Mouse (Mus musculus) myocyte (in vitro differentiated cells): ENCODE measurements around the gene Hist1h4d.

Experiments used
- MYOD1 ChIP-seq, 3 experiments: IDR thresholded peaks; one replicate each; pipeline ENCODE4 v1.6.1; 2011; ENCODE audit warnings: control low read depth in 2 of 3, low read depth in 2 of 3, mild to moderate bottlenecking in 2 of 3, moderate library complexity in 1 of 3; ENCODE audit not compliant: insufficient read length in 2 of 3, control insufficient read depth in 1 of 3
- POLR2A ChIP-seq: IDR thresholded peaks from one replicate; pipeline ENCODE4 v1.6.1; 2011; ENCODE audit warnings: low read depth, mild to moderate bottlenecking, control low read depth, moderate library complexity; ENCODE audit not compliant: insufficient read length
- POLR2AphosphoS2 ChIP-seq: IDR thresholded peaks from one replicate; pipeline ENCODE4 v1.6.1; 2011; ENCODE audit warnings: low read depth, control low read depth; ENCODE audit not compliant: insufficient read length
- SRF ChIP-seq: IDR thresholded peaks from one replicate; pipeline ENCODE4 v1.6.1; 2011; ENCODE audit warnings: low read depth; ENCODE audit not compliant: control insufficient read depth, insufficient read length
- TCF12 ChIP-seq: IDR thresholded peaks from one replicate; pipeline ENCODE4 v1.6.1; 2011; ENCODE audit warnings: mild to moderate bottlenecking, control low read depth; ENCODE audit not compliant: poor library complexity, insufficient read depth, severe bottlenecking

DNA sequence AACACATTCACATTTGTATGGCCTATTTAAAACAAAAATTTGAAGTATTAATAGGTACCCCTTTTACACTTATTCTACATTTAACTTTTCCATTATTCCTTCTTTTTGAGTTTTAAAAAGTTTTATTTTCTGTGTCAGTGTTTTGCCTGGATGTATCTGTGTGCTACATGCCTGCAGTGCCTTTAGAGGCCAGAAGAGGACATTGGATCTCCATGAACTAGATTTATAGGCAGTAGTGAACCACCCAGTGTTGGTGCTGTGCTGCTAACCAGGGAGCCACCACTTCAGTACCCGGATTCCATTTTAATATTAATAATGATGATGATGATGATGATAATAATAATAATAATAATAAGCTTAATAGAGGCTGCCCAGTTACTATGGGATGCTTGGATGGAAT lies 49.3 kb downstream of the Hist1h4d start:
- TF ChIP-seq POLR2A (no peak), TCF12 (no peak), POLR2AphosphoS2 (no peak), SRF (no peak), MYOD1 (IDR thresholded peaks at IDR 0.05; ENCODE audit: control insufficient read depth in 1 of 3, insufficient read length in 2 of 3, low read depth in 2 of 3) (no peak)
